Mouse (Mus musculus): Measurements from ENCODE around the gene Clpp.

Gene Clpp

DNA sequence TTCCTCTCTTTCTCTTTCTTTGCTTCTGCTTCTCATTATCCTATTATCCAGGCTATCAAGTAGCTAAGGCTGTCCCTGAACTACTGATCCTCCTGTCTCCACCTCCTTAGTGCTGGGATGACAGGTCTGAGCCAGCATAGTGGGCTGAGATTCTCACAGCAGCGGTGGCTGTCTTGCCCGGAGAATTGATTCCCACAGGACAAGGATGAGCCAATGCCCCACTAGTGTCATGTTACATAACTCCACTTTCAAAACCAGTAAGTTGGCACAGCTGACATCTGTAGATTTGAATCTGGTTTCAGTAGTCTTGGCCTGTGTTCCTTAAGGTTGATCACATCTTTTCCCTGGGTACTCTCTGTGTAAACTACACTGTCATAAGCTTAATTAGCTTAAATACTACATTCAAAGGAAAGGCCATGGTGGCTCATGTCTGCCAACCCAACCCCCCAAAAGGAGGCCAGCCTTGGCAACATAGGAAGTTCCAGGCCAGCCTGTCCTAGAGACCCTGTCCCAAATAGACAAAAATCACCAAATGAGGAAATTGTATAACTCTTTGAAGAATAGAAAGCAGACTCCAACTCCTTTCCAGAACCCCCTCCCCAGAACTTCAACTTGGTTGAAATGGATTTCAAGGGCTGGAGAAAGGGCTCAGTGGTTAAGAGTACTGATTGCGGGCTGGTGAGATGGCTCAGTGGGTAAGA, 3.9 kb upstream of the Clpp start:
- DNase-seq (ENCODE audit: low read depth, low spot score) = no peak

DNA sequence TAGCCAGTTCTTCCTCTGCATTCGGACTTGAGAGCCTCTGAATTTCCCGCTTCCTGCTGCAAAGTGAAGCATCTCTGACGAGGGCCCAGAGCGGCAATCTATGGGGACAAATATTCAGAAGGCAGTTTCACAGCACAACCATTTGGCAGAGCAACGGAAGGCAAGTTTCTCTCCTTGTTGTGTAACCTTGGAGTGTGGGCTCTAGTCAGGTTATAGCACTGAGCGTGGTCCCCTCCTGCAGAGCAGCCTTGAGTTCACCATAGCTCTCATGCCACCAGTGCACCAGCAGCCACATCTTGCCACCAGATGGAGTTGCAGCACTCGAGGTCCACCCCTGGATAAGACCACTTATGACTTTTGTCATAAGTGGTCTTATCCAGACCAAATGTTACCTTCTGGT, 1.7 kb upstream of the Clpp start:
- DNase-seq (ENCODE audit: low read depth, low spot score) = no peak

DNA sequence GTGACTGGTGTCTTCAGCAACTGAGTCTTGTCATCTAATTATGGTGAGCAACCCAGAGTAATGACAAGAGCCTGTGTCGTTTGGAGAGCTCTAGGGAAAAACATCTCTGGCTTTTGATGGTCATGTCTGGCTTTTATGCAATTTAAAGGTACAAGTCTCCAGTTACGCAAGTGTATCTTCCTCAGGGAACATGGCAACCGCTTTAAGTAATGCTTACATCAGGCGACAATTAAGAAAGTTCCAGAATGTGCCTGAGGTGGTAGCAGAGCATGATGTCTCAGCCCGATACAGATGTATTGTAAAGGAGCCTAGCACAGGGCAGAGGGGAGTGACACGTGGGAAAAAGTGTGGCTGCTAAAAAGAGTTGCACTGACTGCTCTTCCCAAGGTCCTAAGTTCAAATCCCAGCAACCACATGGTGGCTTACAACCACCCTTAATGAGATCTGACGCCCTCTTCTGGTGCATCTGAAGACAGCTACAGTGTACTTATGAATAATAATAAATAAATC, 1.1 kb upstream of the Clpp start:
- no peak for DNase-seq (ENCODE audit: low read depth, low spot score)

DNA sequence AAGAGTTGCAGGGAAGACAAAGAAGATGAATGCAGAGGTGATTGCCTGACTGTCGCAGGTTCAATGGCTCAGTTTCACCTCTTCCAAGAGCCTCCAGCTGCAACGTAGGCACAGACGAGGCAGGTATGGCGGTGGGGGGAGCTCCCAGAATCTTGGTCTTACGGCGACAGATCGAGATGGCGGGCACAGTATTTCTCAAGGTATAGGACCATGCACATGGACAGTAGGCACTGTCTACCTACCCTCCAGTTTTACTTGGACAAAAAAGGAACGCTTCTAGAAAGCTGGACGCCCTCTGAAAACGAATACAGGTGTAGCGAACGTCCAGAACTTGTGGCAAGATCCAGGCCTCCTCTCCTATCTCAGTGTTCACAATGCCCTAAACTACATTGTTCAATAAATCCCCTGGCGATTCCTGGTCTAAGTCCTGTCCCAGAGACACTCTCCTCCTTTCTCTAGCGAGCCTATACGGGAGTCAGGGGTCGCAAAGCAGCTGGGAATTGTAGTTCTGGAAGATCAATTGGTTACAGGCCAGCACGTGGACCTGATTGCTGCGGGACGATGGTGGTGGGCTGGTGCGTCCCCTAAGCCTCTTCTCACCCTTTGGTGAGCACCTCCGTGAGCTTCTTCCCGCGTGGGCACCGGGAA, 514 bp upstream of the Clpp start:
- DNase-seq (ENCODE audit: low read depth, low spot score) = peak; percentile 86

DNA sequence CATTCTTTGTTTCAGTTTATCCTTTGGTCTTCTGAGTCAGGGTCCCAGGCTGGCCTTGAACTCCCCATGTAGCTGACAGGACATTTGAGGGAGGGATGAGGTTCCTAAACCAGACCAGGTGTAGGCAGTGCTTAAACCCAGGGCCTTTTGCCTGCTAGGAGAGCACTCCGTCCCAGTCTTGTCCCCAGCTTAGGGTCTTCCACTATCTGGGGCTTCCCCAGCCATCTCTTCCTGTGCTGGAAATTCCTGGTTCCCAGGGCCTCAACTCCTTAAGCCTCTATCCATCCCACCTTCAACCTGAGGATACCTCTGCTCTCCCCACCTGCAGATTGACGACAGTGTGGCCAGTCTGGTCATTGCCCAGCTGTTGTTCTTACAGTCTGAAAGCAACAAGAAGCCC, 861 bp downstream of the Clpp start:
- DNase-seq (ENCODE audit: low read depth, low spot score) = no peak

DNA sequence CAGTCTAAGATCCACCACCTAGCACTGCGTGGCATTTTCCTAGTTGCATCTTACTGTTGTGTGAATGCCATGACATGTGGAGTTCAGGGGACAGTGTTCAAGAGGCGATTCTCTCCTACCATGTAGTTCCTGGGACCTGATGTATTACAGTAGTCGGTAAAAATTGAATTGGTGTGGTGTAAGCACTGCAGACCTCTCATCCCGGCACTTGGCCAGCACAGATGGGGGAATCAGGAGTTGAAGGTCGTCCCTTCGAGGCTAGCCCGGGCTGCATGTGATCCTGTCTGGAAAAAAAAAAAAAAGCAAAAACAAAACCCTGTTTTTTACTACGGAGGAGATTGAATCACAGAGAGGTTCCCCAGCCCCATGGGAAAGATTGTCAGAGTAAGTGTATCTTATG, 4.9 kb downstream of the Clpp start:
- DNase-seq (ENCODE audit: low read depth, low spot score) = no peak

DNA sequence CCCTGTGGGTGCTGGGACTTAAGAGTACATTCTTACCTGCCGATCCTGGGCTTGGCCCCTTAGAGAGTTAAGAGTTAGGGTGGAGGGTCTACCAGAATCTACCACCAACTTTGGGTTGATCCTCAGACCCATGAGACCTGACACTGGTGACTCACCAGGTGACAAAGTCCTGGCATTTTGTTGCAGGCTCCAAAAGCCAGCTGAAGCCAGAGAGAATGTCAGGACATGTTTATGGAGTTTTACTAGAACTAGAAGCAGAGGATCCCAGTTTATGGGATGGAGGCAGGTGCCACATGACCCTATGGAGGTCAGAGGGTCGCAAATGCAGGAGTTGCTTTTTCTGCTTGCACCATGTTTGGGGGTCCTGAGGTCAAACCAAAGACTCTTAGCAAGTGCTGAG, 6.4 kb downstream of the Clpp start:
- DNase-seq (ENCODE audit: low read depth, low spot score) = no peak

DNA sequence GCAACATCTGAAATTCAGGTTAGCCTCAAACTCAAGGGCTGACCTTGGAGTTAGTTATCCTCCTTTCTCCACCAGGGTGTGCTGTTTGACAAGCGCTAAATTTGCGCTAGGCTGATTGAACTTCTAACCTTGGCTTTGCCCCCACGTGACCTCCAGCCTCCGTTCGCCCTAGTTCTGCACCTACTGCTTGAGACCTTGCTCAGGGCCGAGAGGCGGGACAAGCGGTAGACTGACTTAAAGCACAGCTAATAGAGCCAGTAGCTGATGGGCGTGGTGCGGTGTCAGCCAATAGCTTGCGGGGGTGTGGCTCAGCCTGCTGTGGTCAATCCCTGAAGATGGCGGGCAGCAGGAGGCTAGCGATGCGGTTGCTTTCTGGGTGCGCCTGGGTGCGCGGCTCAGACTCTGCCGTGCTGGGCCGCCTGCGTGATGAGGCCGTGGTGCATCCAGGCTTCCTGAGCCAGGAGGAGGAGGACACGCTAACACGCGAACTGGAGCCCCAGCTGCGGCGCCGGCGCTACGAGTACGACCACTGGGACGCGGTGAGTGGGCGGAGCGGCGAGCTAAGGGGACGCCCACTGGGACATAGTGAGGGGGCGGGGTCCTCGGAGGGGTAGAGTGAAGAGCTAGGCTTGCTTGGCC, 7.0 kb downstream of the Clpp start, which contains the start of gene Alkbh7:
Gene Alkbh7, plus strand, starts transcription at position 311 of the 639 bp plus-strand sequence.
- DNase-seq (ENCODE audit: low read depth, low spot score) = peak; percentile 97

DNA sequence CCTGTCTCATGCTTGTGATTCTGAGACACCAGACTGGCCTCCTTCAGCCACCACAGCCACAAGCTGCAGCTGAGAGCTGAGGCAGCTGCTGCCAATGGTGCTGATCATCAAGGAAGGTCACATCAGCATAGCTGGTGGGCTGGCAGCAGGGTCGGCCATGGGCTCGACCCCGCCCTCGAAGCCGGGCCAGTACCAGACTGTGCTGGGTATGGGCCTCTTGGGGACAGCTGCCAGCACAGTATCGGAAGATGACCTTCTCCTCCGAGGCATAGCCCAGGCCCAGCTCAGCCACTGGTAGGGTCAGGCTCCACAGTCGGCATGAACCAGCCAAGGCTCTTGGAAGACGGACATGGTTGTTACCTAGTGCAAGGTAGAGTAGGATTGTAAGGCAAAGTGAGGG, 9.3 kb downstream of the Clpp start:
- DNase-seq (ENCODE audit: low read depth, low spot score) = no peak

DNA sequence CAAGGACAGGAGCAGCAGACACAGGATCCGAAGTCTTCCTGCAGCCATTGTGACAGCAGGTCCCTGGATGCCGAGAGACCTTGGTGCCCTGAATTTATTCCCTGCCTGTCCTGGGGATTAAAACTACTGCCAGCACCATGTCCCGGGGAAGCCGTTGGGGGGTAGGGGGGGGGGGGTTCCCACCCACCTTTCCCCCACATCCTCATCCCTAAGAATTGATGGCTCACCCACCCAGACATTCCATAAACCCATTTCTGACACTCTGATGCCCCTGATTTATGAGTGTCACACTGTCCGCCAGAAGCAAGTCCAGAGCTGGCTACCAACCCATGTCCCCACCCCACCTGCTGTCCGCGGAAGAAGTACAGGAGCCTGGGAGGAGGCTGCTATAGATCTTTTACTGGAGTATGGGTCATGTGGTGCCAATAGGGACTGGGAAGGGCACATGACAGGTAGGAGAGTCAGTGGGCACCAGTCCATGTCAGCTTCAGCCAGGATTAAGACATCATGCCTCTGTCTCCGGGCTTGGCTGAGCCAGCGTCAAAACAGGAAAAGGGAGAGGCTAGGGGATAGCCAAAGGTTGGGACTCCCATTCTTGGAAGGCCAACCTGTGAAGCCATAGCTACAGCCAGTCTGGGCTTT, 10.0 kb downstream of the Clpp start, which contains the start of gene Pspn:
Gene Pspn, minus strand, starts transcription at position 51 of the 642 bp plus-strand sequence.
- DNase-seq (ENCODE audit: low read depth, low spot score) = no peak

DNA sequence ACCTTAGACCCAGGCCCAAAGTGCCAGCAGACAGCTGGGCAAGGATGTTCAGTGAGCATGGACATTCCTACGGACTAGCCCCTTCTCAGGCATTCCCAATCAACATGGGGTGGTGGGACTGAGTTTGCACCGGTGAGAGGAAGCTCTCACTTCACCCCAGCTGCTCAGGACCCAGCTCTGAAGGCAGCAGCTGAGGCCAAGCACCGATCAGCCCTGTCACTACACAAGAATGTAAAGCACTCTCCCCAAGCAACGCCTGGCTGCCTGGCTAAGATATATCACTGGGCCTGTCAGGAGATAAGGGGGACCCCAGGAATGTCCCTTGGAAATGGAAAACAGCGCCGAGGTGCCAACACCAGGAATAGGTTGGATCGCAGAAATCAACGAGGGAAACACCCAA, 11.1 kb downstream of the Clpp start:
- DNase-seq (ENCODE audit: low read depth, low spot score) = no peak

DNA sequence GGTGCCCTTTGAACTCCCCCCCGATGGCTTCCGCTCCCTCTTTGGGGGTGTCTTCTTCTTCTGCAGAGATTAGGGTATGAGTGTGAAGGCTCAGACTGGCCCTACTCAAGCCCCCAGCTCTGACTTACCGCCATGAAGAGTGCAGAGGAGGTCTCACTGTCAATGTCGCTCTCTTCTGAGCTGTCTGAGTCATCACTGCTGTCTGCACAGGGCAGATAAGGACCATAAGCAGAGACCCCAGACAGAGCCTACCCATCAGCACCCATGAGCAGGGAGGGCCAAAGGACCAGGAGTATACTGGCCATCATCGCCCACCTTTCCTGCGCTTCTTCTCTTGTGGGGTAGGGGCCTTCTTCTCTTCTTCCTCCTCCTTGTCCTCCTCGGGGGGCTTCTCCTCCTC, 13.9 kb downstream of the Clpp start:
- no peak for DNase-seq (ENCODE audit: low read depth, low spot score)

DNA sequence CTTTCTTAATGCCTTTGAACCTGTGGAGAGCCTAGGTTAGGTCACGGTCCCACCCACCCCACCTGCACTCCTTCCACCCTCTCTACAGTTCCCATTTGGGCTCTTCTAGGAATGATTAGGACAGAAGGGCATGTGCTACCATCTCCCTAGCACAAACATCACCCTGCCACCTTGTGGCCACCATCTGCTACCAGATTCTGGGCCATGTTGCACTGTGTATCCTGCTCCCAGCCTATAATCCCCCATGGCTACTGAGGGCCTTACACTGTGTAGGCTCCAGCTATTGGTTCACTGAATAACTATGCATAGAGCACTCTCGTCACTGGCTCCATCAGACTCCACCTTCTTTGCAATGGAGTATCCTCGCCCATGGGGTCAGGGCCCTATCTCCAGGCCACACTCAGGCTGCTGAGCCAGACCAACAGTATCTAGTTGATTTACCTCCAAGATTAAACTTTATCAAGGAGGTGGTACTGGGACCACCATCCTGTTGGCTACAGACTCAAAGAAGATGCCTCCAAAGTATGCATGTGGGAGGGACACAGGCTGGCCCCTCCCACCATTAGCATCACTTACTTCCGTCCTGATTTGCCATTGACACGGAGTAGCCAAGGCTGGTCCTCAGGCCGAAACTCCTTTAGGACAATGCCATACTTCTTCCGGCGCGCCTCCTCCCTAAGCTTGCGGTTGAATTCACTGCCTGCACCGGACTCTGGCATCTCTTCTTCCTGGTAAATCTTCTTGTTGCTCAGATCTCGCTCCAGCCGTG, 17.2 kb downstream of the Clpp start:
- DNase-seq (ENCODE audit: low read depth, low spot score) = no peak

DNA sequence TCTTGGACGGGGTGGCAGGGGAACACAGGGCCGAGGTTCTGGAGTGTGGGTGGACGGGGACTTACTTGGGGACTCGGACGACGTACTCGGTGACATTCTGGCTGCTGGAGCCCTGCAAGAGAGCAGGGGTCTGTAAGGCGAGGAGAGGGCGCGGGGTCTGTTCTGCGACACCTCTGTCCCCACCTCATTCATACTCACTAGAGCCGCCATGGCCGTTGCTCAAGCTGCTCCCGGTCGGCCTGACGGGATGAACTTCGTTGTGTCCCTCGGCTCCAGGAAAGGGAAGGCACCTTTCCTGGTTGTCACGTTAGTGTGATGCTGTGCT, 20.8 kb downstream of the Clpp start:
- no peak for DNase-seq (ENCODE audit: low read depth, low spot score)

DNA sequence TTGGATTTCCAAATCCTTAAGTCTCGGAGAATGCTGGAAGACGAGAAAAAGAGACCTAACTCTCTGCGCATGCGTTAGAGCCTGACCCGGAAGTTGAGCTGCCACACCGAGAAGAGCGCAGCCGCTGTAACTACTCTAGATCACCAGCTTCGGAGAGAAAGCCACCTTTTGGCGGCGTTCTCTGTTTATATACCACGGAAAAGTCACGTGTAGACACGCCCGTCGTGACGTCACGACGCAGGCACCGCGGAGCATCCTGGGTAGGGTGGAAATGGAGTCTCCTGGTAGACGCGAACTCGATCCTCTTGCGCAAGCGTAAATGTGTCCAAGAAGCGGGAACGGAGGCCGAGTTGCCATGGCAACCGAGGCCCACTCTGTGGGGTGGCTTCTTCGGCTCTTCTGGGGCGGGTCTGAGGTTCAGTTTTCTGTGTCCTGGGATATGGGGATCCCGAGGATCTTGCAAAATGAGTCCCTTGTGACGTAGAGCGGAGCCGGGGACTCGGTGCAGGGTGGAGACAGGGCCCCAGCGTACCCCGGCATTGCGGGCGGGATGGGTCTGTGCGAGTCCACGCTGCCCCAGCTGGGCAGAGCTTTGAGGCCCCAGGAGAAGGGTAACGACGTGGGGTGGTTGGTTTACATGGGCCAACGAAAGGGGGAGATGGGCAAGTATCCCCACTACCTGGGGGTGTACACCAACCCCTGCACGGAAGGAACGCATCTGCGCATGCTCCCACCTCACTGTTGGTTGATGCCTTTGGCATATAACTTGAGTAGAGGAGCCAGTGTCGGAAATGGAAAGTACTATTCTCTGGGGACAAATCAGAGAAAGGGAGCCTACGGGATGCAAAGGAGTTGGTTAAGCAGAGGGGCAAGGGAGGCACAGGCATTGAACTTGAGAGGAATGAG, 21.4 kb downstream of the Clpp start, which contains the start of the genes Gtf2f1 and Gm17949:
Gene Gtf2f1, minus strand, starts transcription at position 53 of the 906 bp plus-strand sequence.
Gene Gm17949, plus strand, starts transcription at position 234 of the 906 bp plus-strand sequence.
- DNase-seq (ENCODE audit: low read depth, low spot score) = peak; percentile 100

DNA sequence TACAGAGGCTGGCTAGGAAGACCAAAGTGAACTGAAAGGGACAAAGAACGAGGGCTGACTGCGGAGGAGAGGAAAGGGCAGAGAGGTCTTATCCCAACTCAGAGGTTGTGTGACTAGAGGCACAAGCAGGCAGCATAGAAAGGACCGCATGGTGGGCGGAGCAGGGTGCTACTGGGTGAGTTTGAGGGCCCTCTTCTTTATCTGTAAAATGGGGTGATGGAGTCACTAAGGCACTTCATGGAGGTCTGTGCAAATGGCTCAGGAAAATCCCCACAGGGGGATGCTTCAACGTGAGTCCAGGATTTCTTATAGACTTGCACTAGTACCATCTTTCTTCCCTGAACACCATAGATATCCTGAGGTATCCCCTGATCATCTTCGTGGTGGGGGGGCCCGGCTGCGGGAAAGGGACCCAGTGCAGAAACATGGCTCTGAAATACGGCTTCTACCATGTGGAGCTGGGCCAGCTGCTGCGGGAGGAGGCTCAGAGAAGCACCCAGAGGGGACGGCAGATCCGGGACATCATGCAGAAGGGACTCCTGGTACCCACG, 22.2 kb downstream of the Clpp start:
- no peak for DNase-seq (ENCODE audit: low read depth, low spot score)

DNA sequence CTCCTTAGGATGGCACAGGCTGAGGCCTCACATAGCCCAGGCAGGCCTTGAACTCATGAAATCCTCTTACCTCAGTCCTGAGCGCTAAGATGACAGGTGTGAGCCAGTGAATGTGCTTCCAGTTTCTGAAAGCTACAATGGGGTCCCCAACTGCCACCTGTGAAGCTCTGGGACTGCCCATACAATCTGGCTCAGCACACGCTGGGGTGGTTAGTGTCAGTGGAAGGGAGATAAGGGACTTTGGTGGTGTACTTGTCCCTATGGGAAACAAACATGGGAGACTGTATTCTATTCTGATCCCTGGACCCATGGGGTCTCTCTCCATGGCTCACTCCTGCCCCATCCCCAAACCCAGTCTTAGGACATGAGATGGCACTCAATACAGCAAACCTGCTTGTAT, 29.6 kb downstream of the Clpp start:
- no peak for DNase-seq (ENCODE audit: low read depth, low spot score)

DNA sequence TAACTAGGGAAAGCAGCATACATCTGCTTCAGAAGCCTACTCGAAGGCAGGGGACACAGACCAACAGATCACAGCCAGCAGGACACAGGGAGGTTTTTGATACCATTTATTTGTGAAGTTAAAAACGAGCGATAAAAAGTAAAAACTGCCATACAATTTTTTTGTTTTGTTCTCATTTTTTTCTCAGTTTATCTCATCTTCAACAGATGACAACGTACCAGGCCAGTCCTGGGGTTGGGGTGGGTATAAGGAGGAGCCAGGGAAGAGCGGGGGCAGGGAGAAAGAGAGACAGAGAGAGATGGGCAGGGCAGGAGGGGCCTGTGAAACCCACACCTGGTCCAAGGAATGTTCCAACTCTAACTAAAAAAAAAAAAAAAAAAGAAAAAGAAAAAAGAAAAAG, 30.9 kb downstream of the Clpp start:
- DNase-seq (ENCODE audit: low read depth, low spot score) = no peak

DNA sequence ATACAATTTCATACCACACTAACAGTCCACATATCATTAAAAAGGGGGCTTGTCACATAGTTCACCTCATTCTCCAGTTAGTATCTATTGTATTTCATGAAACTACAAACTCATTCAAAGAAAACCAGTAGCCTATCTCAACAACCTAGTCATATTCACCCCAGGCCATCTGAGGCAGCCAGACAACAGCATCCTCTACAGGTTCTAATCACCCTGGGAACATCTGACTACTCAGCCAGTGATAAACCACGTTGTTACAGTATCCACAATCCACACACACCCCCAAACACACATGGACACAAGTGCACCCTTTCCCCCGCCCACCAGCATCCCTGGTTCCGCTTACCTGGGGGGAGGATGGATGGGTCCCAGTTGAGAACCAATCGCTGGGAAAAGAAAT, 37.4 kb downstream of the Clpp start:
- DNase-seq (ENCODE audit: low read depth, low spot score) = no peak

DNA sequence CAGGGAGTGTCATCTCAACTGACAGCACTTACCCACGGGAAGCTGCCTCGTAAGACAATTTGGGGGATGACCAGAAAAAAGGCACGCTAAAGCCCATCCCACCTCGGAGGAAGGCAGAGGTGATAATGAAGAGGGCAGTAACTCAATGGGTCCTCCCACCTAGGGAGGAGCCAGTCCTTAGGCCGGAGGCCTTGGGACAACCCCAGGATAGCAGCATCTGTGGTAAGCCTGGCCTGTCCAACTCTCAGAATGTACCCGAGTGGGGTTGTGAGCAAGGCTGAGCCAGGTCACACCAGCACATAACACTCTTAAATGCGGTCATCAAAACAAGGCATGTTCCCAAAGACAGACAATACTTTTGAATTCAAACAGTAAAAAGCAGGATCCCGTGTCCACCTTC, 39.6 kb downstream of the Clpp start:
- DNase-seq (ENCODE audit: low read depth, low spot score) = no peak
